Mouse (Mus musculus) mouse embryonic stem cell (cell line): Measurements from ENCODE around the gene Hist1h1a.
"Not testable (repeated sequence)": the region's sequence is repeated elsewhere in the genome, so short reads cannot be mapped to it uniquely, and the experiment has no call there.

Experiments used
- in situ Hi-C, 2 experiments: fragments of 300-500 bp; cut with MboI; formaldehyde crosslinking; loops; 1 replicate in 1 of 2; 3 replicates in 1 of 2; pipeline ENCODE4 v1.14.3; 2019 to 2020; ENCODE audit warnings: low sequenced_read_pairs in 2 of 2, low pct_unique_long_range_greater_than_20kb in 1 of 2, mixed read lengths in 1 of 2; ENCODE audit not compliant: unreplicated experiment in 1 of 2

Gene Hist1h1a

DNA sequence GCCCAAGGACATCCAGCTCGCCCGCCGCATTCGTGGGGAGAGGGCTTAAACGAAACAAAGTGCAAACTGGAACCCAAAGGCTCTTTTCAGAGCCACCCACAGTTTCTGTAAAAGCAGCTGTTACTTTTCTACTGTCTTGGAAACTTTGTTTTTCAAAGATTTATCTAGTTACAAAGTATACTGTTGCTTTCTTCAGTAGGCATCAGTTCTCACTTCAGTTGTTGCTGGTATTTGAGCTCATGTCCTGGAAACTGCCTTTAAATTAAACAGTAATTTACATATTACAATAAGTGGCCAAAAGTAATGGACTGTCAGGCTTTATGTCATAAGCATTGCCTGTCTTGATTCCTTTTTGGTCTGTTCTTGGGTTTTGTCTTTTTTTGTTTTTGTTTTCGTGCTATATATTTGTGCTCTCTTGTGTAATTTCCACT lies 10.7 kb upstream of the Hist1h1a start:
- in situ Hi-C loops = no loop called here

GRCm38 (mm10) chr13:23753314-23754078 lies 10.0 kb upstream of the Hist1h1a start:
- in situ Hi-C loops = no loop called here

- in situ Hi-C loops = no loop called here
Measured at GRCm38 (mm10) chr13:23755000-23755399, 8.5 kb upstream of the Hist1h1a start.

DNA sequence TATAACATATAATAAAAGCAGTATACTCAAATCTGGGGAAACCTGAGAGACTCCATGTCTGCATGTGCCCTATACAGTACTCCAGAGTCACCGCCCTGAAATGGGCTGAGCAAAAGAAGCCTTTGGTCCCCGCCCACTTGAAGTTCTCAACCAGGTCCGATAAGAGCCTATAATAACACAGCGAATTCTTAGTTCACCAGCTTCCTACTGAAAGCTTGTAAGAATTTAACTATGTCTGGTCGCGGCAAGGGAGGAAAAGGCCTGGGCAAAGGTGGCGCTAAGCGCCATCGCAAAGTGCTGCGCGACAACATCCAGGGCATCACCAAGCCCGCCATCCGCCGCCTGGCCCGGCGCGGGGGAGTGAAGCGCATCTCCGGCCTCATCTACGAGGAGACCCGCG lies 6.7 kb upstream of the Hist1h1a start, which contains the start of gene Hist1h4b:
Gene Hist1h4b, plus strand, starts transcription at position 224 of the 400 bp plus-strand sequence.
- in situ Hi-C loops = no loop called here

- in situ Hi-C loops = no loop called here
Measured at GRCm38 (mm10) chr13:23757211-23757773, 6.2 kb upstream of the Hist1h1a start.

GRCm38 (mm10) chr13:23757921-23758320 lies 5.5 kb upstream of the Hist1h1a start:
- in situ Hi-C loops = no loop called here

DNA sequence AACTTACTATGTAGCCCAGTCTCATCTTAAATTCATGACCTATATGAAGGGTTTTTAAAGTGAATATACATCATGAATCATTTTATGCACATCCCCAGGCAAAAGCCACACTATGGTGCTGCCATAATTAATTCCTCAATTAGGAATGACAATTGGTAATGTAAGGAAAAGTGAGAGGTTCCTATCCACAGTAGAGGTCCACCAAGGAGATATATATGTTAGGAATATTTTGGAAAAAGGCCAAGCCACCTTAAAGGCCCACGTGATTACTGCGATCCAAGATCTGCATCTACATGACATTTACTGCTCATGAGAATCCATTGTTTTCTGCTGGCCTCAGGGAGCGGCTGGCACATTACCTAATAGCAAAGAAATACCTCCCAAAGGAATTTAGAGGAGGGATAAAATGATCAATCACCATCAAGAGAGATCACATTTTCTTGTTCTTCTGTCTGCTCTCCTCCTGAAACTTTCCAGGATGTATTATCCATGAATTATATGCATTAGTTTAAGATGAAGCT lies 4.2 kb upstream of the Hist1h1a start:
- in situ Hi-C loops = no loop called here

DNA sequence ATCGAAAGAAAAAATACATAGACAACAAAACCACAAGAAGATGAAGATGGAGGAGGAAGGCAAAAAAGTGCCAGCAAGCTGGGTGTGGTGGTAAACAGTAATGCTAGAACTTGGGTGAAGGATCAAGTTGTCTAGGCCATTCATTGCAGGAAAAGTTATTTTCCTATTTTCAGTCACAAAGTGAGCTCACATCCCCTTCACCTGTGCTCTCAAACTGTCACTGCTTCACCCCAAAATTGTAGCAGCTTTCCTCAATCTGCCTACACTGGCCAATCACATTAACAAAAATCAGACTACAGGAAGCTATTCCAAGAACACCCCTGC lies 3.6 kb upstream of the Hist1h1a start:
- in situ Hi-C loops = no loop called here

GRCm38 (mm10) chr13:23760240-23760971 lies 3.1 kb upstream of the Hist1h1a start:
- in situ Hi-C loops = no loop called here

DNA sequence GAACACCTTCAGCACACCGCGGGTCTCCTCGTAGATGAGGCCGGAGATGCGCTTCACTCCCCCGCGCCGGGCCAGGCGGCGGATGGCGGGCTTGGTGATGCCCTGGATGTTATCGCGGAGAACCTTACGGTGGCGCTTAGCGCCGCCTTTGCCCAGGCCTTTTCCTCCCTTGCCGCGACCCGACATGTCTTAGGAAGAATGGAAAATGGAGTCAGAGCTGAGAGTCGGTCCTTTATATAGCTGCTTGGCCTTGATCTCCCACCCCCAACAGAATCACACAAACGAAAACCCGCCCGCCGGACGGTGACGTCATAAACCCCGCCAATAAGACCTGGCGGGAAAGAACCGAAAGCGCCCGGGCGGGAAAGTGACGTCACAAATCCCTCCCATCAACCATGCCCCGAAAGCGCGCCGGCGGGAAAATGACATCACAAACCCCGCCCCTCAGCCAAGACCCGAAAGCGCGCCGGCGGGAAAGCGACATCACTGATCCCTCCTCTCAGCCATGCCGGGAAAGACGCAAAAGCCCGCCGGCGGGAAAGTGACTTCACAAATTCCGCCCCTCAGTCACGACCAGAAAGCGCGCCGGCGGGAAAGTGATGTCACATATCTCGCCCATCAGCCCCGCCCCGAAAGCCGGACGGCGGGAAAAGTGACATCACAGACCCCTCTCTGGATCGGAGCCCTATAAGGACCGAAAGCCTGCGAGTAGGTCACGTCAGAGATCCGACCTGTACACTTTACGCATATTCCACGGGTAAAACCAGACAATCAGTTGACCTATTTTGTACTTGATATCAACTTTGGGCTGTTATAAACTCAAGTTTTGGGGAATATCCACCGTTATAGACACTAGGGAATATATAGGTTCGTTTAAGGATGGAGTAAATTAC lies 2.2 kb upstream of the Hist1h1a start, which contains the start of gene Hist1h4a:
Gene Hist1h4a, minus strand, starts transcription at position 259 of the 893 bp plus-strand sequence.
- in situ Hi-C loops = no loop called here

GRCm38 (mm10) chr13:23761871-23762821 lies 1.3 kb upstream of the Hist1h1a start, which contains the start of gene Hist1h3a:
Gene Hist1h3a (minus strand): TSS chr13:23762386.
- in situ Hi-C loops = not testable (repeated sequence)

DNA sequence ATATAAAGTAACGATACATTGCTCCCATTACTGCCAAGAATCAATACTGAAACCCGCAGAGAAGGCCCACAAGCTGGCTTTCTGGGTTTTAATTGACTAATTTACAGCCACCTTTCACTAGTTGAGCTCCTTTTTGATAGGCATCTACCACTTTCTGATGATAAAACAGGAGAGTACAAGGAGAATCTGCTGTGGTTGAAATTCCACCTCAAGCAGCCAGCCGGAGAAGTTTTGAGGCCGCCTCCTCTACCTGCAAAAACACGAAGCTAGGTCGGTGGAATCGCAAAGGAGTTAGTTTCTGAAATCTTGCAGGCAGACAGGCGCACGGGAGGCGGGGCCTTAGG lies 252 bp upstream of the Hist1h1a start:
- in situ Hi-C loops = no loop called here

DNA sequence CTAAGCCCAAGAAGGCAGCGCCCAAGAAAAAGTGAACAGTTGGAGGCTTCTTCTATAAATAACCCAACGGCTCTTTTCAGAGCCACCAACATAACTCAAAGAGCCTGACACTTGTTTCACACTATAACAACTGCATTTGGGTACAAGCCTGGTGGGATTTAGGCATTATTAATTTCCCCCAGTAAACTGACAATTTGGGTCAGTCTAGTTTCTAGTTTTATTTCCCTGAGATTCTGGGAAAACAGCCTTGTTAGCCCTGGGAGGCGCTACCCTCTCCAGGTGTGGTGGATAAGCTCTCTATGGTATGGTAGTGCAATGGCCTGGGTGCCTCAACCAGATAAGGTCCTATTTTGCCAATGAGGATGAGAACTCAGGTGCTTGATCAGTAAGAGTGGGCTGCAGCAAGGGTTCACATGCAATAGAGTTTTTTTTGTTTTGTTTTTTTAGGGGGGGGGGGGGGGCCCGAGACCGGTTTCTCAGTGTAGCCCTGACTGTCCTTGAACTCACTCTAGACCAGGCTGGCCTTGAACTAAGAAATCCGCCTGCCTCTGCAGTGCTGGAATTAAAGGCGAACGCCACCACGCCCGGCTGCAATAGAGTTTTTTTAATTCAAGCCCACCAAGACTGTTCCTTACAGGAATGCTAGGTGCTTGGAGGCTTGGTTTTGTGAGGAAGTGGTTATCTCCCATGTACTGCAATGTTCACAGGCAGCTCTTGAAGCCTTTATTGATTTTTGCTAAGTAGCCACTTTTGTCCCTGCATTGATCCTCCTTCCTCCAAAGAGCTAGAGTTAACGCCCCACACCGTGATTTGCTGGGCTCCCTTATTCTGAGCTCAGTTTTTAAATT lies 1.1 kb downstream of the Hist1h1a start:
- in situ Hi-C loops = no loop called here

DNA sequence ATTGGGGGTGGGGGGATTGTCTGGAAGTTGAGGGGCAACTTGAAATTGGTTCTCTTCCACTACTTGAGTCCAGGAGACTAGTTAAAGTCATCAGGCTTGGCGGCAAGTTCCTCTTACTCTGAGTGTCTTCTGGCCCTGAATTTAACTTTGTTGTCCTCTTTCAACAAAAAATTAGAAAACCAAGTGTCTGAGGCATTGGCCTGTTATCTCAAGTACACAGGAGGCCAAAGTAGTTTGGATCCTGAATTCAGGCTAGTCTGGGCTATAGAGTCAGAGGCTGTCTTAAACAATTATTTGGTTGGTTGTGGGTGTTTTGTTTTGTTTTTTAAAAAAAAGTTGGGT lies 1.7 kb downstream of the Hist1h1a start:
- in situ Hi-C loops = no loop called here

- in situ Hi-C loops = no loop called here
Measured at GRCm38 (mm10) chr13:23766772-23767171, 3.3 kb downstream of the Hist1h1a start.

GRCm38 (mm10) chr13:23768834-23769397 lies 5.5 kb downstream of the Hist1h1a start:
- in situ Hi-C loops = no loop called here
